Comparison of ENCODE assay signal across 8 mouse cellular contexts in the genomic region with DNA sequence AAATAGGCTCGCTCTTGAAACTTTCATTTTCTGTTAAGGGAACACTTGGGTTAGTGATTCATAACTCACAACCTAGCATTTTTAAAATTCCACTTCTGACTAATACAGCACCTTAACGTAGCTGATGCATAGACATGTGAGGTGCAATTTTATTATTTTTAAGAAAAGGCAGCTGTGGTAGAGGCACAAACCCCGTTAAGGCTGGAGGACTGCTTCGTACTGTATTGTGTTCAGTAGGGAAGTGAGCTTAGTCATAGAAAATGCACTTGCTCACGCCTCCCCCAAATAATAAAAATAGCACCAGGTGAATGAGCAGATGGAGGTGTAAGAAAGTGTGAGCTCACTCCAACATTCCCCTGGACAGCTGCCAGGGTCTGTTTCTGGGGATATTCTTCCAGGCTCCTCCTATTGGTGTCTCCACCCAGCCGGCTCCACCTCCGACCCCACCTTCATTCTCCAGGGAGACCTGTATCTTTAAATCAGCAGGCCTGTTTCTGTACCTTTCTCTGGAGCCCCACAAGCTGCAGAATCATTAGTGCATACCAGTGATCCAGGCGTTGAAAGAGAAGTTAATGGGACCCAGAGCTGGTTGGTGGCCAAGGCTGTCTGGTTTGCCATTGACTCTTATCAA. TPM values are rescaled to one million over a fixed set of nuclear protein-coding genes. Genes with fewer than 3 reads are reported as not detected.
DNase-seq lines count a peak whose midpoint lies in the region; ATAC-seq and TF ChIP-seq lines count a peak whose summit lies in the region.

No protein-coding gene starts in this region.

- no peak overlapping the region for H3K4me3 ChIP-seq in heart, embryonic 10.5 days
- peak overlapping the region; percentile 56 for H3K4me3 ChIP-seq in bone marrow, adult 2 months (replicated peaks; ENCODE audit: control insufficient read depth, low read depth, low read length)
- no peak overlapping the region for H3K4me3 ChIP-seq in lung, embryonic 16.5 days (ENCODE audit: low read length)

- H3K36me3 ChIP-seq in heart, embryonic 10.5 days: no peaks in the 10 kb centered on the region
- no peaks in the 10 kb centered on the region for H3K36me3 ChIP-seq in lung, embryonic 16.5 days (ENCODE audit: control insufficient read depth, insufficient read depth, low read length)

- no peak overlapping the region for H3K9ac ChIP-seq in lung, embryonic 16.5 days (ENCODE audit: low read length)

- intact Hi-C loops in gastrocnemius, postnatal 14 days (cut with DNase I; ENCODE audit: low total_unique reads): no loop called here

- peak; percentile 73 for ATAC-seq in lung, embryonic 16.5 days (ENCODE audit: low read depth)

- TF ChIP-seq CTCF in bone marrow, adult 2 months (IDR thresholded peaks at IDR 0.05; ENCODE audit: control insufficient read depth, insufficient read depth, low read length): no peak

- WGBS in heart, embryonic 10.5 days: 55% methylated on average over 8 of the region's 8 CpGs
- WGBS in bone marrow, adult 2 months: 36% methylated on average over 8 of the region's 8 CpGs
- WGBS in lung, embryonic 16.5 days: 43% methylated on average over 8 of the region's 8 CpGs

- no peak for TF ChIP-seq POLR2A in bone marrow, adult 2 months (IDR thresholded peaks at IDR 0.05; ENCODE audit: borderline replicate concordance, control insufficient read depth, low read depth, low read length)

- peak overlapping the region; percentile 15 for H3K4me2 ChIP-seq in lung, embryonic 16.5 days (ENCODE audit: low read depth, low read length)

- H3K4me1 ChIP-seq in heart, embryonic 10.5 days: peaks cover 20% of the 10 kb centered on the region
- no peaks in the 10 kb centered on the region for H3K4me1 ChIP-seq in bone marrow, adult 2 months (ENCODE audit: control insufficient read depth, insufficient read depth, low read length)
- no peaks in the 10 kb centered on the region for H3K4me1 ChIP-seq in lung, embryonic 16.5 days (replicated peaks; ENCODE audit: control insufficient read depth, insufficient read depth, low read length)

- no peaks in the 10 kb centered on the region for H3K9me3 ChIP-seq in heart, embryonic 10.5 days
- H3K9me3 ChIP-seq in lung, embryonic 16.5 days (ENCODE audit: control insufficient read depth, low read length): no peaks in the 10 kb centered on the region

- no peaks in the 10 kb centered on the region for H3K27me3 ChIP-seq in heart, embryonic 10.5 days (ENCODE audit: insufficient read depth, poor library complexity, severe bottlenecking)
- no peaks in the 10 kb centered on the region for H3K27me3 ChIP-seq in lung, embryonic 16.5 days (ENCODE audit: control insufficient read depth, insufficient read depth, low read depth, low read length)

- no peak overlapping the region for H3K27ac ChIP-seq in heart, embryonic 10.5 days
- H3K27ac ChIP-seq in bone marrow, adult 2 months (ENCODE audit: control insufficient read depth, insufficient read depth, low read depth, low read length, poor library complexity): no peak overlapping the region
- H3K27ac ChIP-seq in lung, embryonic 16.5 days (ENCODE audit: low read length): peak overlapping the region; percentile 15; the same call in 1 of the 2 replicates

- peak; percentile 90 for DNase-seq in heart, adult 11 months
- DNase-seq in heart, embryonic 10.5 days (ENCODE audit: low spot score): no peak
- peak; percentile 24 for DNase-seq in forelimb bud, embryonic 11.5 days (ENCODE audit: low read depth, low spot score)
- peak; percentile 82 to 89 for DNase-seq in kidney, postnatal 25 days
- no peak for DNase-seq in gastrocnemius, postnatal 14 days
- DNase-seq in embryo, embryonic 11 days: no peak

RNA-seq across cellular contexts. Expression of a gene that starts 34.4 kb away (rescaled TPM):
- polyA plus RNA-seq in heart, embryonic 10.5 days (2016; fragmentation: Nextera tagmentation; extraction: Ambion mirVana): 6.7 and 8.7 TPM in 2 replicates
- 7.4 and 9.8 TPM in 2 replicates for polyA plus RNA-seq in bone marrow, adult 2 months (2011; ENCODE audit: insufficient read depth, insufficient read length, low replicate concordance, missing spikeins)
- polyA plus RNA-seq in lung, embryonic 16.5 days (2015; fragmentation: Nextera tagmentation; extraction: Ambion mirVana): 3.9 and 4.4 TPM in 2 replicates
- total RNA-seq in gastrocnemius, postnatal 14 days (2021): 10 to 100 TPM; 37.8 to 38.4 TPM

Comparison
In these comparisons a context has a peak if more than half of its experiments do, and no peak if none do; other contexts are left out.
1. DNase-seq: peak in heart, adult 11 months (single experiment), forelimb bud, embryonic 11.5 days (single experiment) and kidney, postnatal 25 days (2 of 2); none in heart, embryonic 10.5 days (single experiment), gastrocnemius, postnatal 14 days (single experiment) and embryo, embryonic 11 days (single experiment).